Mouse (Mus musculus): ENCODE results near the gene Mrpl17. TPM values are rescaled to one million over a fixed set of nuclear protein-coding genes. Genes with fewer than 3 reads are reported as not detected.

Gene Mrpl17
- total RNA-seq, 2 experiments from 2014 or later: 90.1 to 114 TPM

Other genes starting within 250 kb of the Mrpl17 start
- gene Apbb1, start 229.4 kb downstream of the Mrpl17 start, total RNA-seq (2021): 100 to 1,000 TPM; 437 to 517 TPM
- gene Hpx, start 211.0 kb downstream of the Mrpl17 start, total RNA-seq (2021): under 1 TPM; 0.42 to 0.79 TPM
- 100 to 1,000 TPM; 145 to 165 TPM for gene Trim3, start 177.5 kb downstream of the Mrpl17 start, total RNA-seq (2021)
- 10 to 100 TPM; 70.9 to 75.7 TPM for gene Timm10b, start 171.0 kb downstream of the Mrpl17 start, total RNA-seq (2021)
- 100 to 1,000 TPM in 1 of 2 experiments, 10 to 100 TPM in 1; 96.6 to 106 TPM for gene Arfip2, start 170.7 kb downstream of the Mrpl17 start, total RNA-seq (2021)
- gene Gm45799, start 170.5 kb downstream of the Mrpl17 start, total RNA-seq (2021): 10 to 100 TPM in 1 of 2 experiments, 1 to 10 TPM in 1; 9.4 to 16.3 TPM
- 1 to 10 TPM; 3.4 to 9.5 TPM for gene Dnhd1, start 160.3 kb downstream of the Mrpl17 start, total RNA-seq (2021)
- gene Ilk, start 74.5 kb downstream of the Mrpl17 start, total RNA-seq (2021): 10 to 100 TPM; 78.8 to 81.7 TPM
- gene Rrp8, start 73.7 kb downstream of the Mrpl17 start, total RNA-seq (2021): 10 to 100 TPM; 13.0 to 14.0 TPM
- gene Taf10, start 66.7 kb downstream of the Mrpl17 start, total RNA-seq (2021): 100 to 1,000 TPM; 112 to 127 TPM
- 10 to 100 TPM; 59.6 to 73.9 TPM for gene Tpp1, start 58.9 kb downstream of the Mrpl17 start, total RNA-seq (2021)
- gene Dchs1, start 23.4 kb downstream of the Mrpl17 start, total RNA-seq (2021): 10 to 100 TPM in 1 of 2 experiments, 1 to 10 TPM in 1; 8.6 to 11.5 TPM
- gene Gm4070, start 142.9 kb upstream of the Mrpl17 start, total RNA-seq (2021): 1 to 10 TPM; 1.2 to 3.2 TPM